ENCODE assay signal across 21 mouse cellular contexts in genomic region chr17:53714453-53714852, GRCm38 (mm10).
"Had no signal": no experiment of that assay in that cellular context is flagged by ENCODE, and none has a peak within 500 bp of the region (broad histone marks: within the 10 kb centered on the region; RNA-seq: fewer than 3 reads in every experiment).

No protein-coding gene starts in this region.

- H3K9me3 ChIP-seq: embryonic facial prominence, embryonic 10.5 days; embryonic facial prominence, embryonic 12.5 days; embryonic facial prominence, embryonic 13.5 days; embryonic facial prominence, embryonic 15.5 days; forebrain, embryonic 10.5 days; forebrain, embryonic 13.5 days; forebrain, embryonic 15.5 days had no signal

- H3K9ac ChIP-seq: embryonic facial prominence, embryonic 12.5 days; embryonic facial prominence, embryonic 13.5 days; embryonic facial prominence, embryonic 15.5 days; forebrain, embryonic 13.5 days; forebrain, embryonic 15.5 days; forebrain, postnatal 0 days had no signal

- DNase-seq: cerebellum, postnatal 14 days; embryo, embryonic 11 days; forebrain, postnatal 0 days; gastrocnemius, adult 2 months; gastrocnemius, postnatal 10 days; gastrocnemius, postnatal 14 days; gastrocnemius, postnatal 25 days; gastrocnemius, postnatal 36 days; heart, adult 11 months; heart, adult 18-20 months; heart, adult 2 months had no signal

- H3K4me1 ChIP-seq: embryonic facial prominence, embryonic 10.5 days; embryonic facial prominence, embryonic 12.5 days; embryonic facial prominence, embryonic 13.5 days; embryonic facial prominence, embryonic 15.5 days; forebrain, embryonic 10.5 days; forebrain, embryonic 13.5 days; forebrain, embryonic 15.5 days had no signal

- H3K36me3 ChIP-seq: embryonic facial prominence, embryonic 10.5 days; embryonic facial prominence, embryonic 12.5 days; embryonic facial prominence, embryonic 13.5 days; embryonic facial prominence, embryonic 15.5 days; forebrain, embryonic 10.5 days; forebrain, embryonic 15.5 days had no signal

- H3K27me3 ChIP-seq: embryonic facial prominence, embryonic 12.5 days; embryonic facial prominence, embryonic 13.5 days; embryonic facial prominence, embryonic 15.5 days; forebrain, embryonic 13.5 days; forebrain, embryonic 15.5 days had no signal

- H3K4me3 ChIP-seq: embryonic facial prominence, embryonic 10.5 days; embryonic facial prominence, embryonic 12.5 days; embryonic facial prominence, embryonic 13.5 days; embryonic facial prominence, embryonic 15.5 days; erythroblast, embryonic 14.5 days; forebrain, embryonic 10.5 days; forebrain, embryonic 13.5 days; forebrain, embryonic 15.5 days; gastrocnemius, adult 2 months; heart, adult 2 months had no signal

- H3K4me2 ChIP-seq: embryonic facial prominence, embryonic 12.5 days; embryonic facial prominence, embryonic 13.5 days; embryonic facial prominence, embryonic 15.5 days; forebrain, embryonic 13.5 days; forebrain, embryonic 15.5 days had no signal

- H3K27ac ChIP-seq: embryonic facial prominence, embryonic 10.5 days; embryonic facial prominence, embryonic 12.5 days; embryonic facial prominence, embryonic 13.5 days; embryonic facial prominence, embryonic 15.5 days; forebrain, embryonic 10.5 days; forebrain, embryonic 13.5 days; forebrain, embryonic 15.5 days; gastrocnemius, adult 2 months; heart, adult 2 months had no signal

- ATAC-seq: forebrain, embryonic 13.5 days; forebrain, embryonic 14.5 days; forebrain, embryonic 15.5 days; forebrain, embryonic 16.5 days; forebrain, postnatal 0 days had no signal
